Mouse (Mus musculus): ENCODE data around the gene Slc22a15.

Slc22a15 gene

GRCm38 (mm10) chr3:101917665-101918064 is 6.6 kb downstream of the Slc22a15 start:
- no peak for DNase-seq (ENCODE audit: low spot score in 2 of 2)

- no peak for DNase-seq (ENCODE audit: low spot score in 2 of 2)
Measured at GRCm38 (mm10) chr3:101916525-101916924, 7.7 kb downstream of the Slc22a15 start.

GRCm38 (mm10) chr3:101915048-101915801 is 9.0 kb downstream of the Slc22a15 start:
- no peak for DNase-seq (ENCODE audit: low spot score in 2 of 2)

GRCm38 (mm10) chr3:101914266-101914665 is 10.0 kb downstream of the Slc22a15 start:
- DNase-seq (ENCODE audit: low spot score in 2 of 2): no peak

- no peak for DNase-seq (ENCODE audit: low spot score in 2 of 2)
Measured at GRCm38 (mm10) chr3:101912041-101912440, 12.2 kb downstream of the Slc22a15 start.

- no peak for DNase-seq (ENCODE audit: low spot score in 2 of 2)
Measured at GRCm38 (mm10) chr3:101907049-101907448, 17.2 kb downstream of the Slc22a15 start.

- no peak for DNase-seq (ENCODE audit: low spot score in 2 of 2)
Measured at GRCm38 (mm10) chr3:101904776-101905175, 19.5 kb downstream of the Slc22a15 start.

- DNase-seq (ENCODE audit: low spot score in 2 of 2): no peak
Measured at GRCm38 (mm10) chr3:101903091-101903490, 21.2 kb downstream of the Slc22a15 start.

GRCm38 (mm10) chr3:101902344-101902743 is 21.9 kb downstream of the Slc22a15 start:
- DNase-seq (ENCODE audit: low spot score in 2 of 2): no peak

GRCm38 (mm10) chr3:101897377-101897974 is 26.8 kb downstream of the Slc22a15 start:
- no peak for DNase-seq (ENCODE audit: low spot score in 2 of 2)

- peak; percentile 23 to 65 for DNase-seq (ENCODE audit: low spot score in 2 of 2)
Measured at GRCm38 (mm10) chr3:101896893-101897292, 27.4 kb downstream of the Slc22a15 start.

GRCm38 (mm10) chr3:101895376-101895910 is 28.8 kb downstream of the Slc22a15 start:
- DNase-seq (ENCODE audit: low spot score in 2 of 2): peak in 1 of 2 experiments; percentile 22

- no peak for DNase-seq (ENCODE audit: low spot score in 2 of 2)
Measured at GRCm38 (mm10) chr3:101885591-101885990, 38.7 kb downstream of the Slc22a15 start.

- DNase-seq (ENCODE audit: low spot score in 2 of 2): no peak
Measured at GRCm38 (mm10) chr3:101885041-101885440, 39.2 kb downstream of the Slc22a15 start.

- no peak for DNase-seq (ENCODE audit: low spot score in 2 of 2)
Measured at GRCm38 (mm10) chr3:101883902-101884301, 40.4 kb downstream of the Slc22a15 start.

- no peak for DNase-seq (ENCODE audit: low spot score in 2 of 2)
Measured at GRCm38 (mm10) chr3:101881721-101882120, 42.5 kb downstream of the Slc22a15 start.

- DNase-seq (ENCODE audit: low spot score in 2 of 2): no peak
Measured at GRCm38 (mm10) chr3:101880818-101881217, 43.4 kb downstream of the Slc22a15 start.

- DNase-seq (ENCODE audit: low spot score in 2 of 2): no peak
Measured at GRCm38 (mm10) chr3:101878136-101878535, 46.1 kb downstream of the Slc22a15 start.

GRCm38 (mm10) chr3:101876459-101877285 is 47.6 kb downstream of the Slc22a15 start:
- DNase-seq (ENCODE audit: low spot score in 2 of 2): no peak

GRCm38 (mm10) chr3:101875258-101875920 is 48.9 kb downstream of the Slc22a15 start:
- DNase-seq (ENCODE audit: low spot score in 2 of 2): no peak

GRCm38 (mm10) chr3:101873061-101873675 is 51.1 kb downstream of the Slc22a15 start:
- DNase-seq (ENCODE audit: low spot score in 2 of 2): no peak

Measured in spleen, postnatal 10 days (tissue).